Mouse (Mus musculus) intestine, postnatal 0 days (tissue): ENCODE results near the gene Sacm1l. TPM values are rescaled to one million over a fixed set of nuclear protein-coding genes. Genes with fewer than 3 reads are reported as not detected.
A peak's percentile ranks its signal among the peaks of the same experiment; 100 is the strongest.

Source experiments
- ATAC-seq: fragments of 200-750 bp; cut with Nextera tagmentation; 2 replicates; pipeline ENCODE4 v1.8.0; 2017; ENCODE audit warnings: mild to moderate bottlenecking, moderate TSS enrichment, moderate library complexity
- H3K27ac ChIP-seq: fragments of 300-500 bp; sonication (generic); 2 replicates; pipeline ENCODE4 v1.5.1; 2014; ENCODE audit warnings: mild to moderate bottlenecking, low read depth, low read length, moderate library complexity
- H3K27me3 ChIP-seq: fragments of 300-500 bp; sonication (generic); replicated peaks from 2 replicates; pipeline ENCODE4 v1.6.1; 2014; ENCODE audit warnings: low read length, mixed read lengths; ENCODE audit not compliant: control insufficient read depth, insufficient read depth
- H3K36me3 ChIP-seq: fragments of 300-500 bp; sonication (generic); 2 replicates; pipeline ENCODE4 v1.6.1; 2014; ENCODE audit warnings: mild to moderate bottlenecking, moderate library complexity; ENCODE audit not compliant: control insufficient read depth, insufficient read depth
- H3K4me1 ChIP-seq: fragments of 300-500 bp; sonication (generic); replicated peaks from 2 replicates; pipeline ENCODE4 v1.6.1; 2014; ENCODE audit warnings: antibody characterized with exemption, low read length, mixed read lengths; ENCODE audit not compliant: control insufficient read depth, insufficient read depth
- H3K4me2 ChIP-seq: fragments of 300-500 bp; sonication (generic); replicated peaks from 2 replicates; pipeline ENCODE4 v1.6.1; 2014; ENCODE audit warnings: low read depth, mild to moderate bottlenecking, moderate library complexity
- H3K4me3 ChIP-seq: fragments of 300-500 bp; sonication (generic); 2 replicates; pipeline ENCODE4 v1.5.1; 2014; ENCODE audit warnings: low read depth, low read length
- H3K9ac ChIP-seq: fragments of 300-500 bp; sonication (generic); 2 replicates; pipeline ENCODE4 v1.6.1; 2014; ENCODE audit warnings: mild to moderate bottlenecking, low read depth, low read length
- H3K9me3 ChIP-seq: fragments of 300-500 bp; sonication (generic); 2 replicates; pipeline ENCODE4 v1.6.1; 2016; ENCODE audit warnings: mixed run types; ENCODE audit not compliant: control insufficient read depth
- CTCF ChIP-seq: sonication (generic); IDR thresholded peaks from 2 replicates; pipeline ENCODE4 v1.5.1; 2016; ENCODE audit warnings: low read depth, mild to moderate bottlenecking, control low read depth, antibody characterized with exemption, moderate library complexity
- WGBS: fragments of 180-500 bp; shearing (Covaris S2); extraction: QIAGEN DNeasy Blood & Tissue Kit; methylation state at CpG from one replicate; pipeline ENCODE4 v1.1.7; 2014; 5-methylcytosine and 5-hydroxymethylcytosine counted together
- polyA plus RNA-seq: library from polyadenylated mRNA; unstranded; fragments of >200 nt; fragmentation: Nextera tagmentation; extraction: Ambion mirVana; gene quantifications from 2 replicates; pipeline ENCODE4 v1.2.1, GENCODE M21; 2015

Gene Sacm1l
- polyA plus RNA-seq, 1 experiment from 2014 or later, result 37.3 TPM

DNA sequence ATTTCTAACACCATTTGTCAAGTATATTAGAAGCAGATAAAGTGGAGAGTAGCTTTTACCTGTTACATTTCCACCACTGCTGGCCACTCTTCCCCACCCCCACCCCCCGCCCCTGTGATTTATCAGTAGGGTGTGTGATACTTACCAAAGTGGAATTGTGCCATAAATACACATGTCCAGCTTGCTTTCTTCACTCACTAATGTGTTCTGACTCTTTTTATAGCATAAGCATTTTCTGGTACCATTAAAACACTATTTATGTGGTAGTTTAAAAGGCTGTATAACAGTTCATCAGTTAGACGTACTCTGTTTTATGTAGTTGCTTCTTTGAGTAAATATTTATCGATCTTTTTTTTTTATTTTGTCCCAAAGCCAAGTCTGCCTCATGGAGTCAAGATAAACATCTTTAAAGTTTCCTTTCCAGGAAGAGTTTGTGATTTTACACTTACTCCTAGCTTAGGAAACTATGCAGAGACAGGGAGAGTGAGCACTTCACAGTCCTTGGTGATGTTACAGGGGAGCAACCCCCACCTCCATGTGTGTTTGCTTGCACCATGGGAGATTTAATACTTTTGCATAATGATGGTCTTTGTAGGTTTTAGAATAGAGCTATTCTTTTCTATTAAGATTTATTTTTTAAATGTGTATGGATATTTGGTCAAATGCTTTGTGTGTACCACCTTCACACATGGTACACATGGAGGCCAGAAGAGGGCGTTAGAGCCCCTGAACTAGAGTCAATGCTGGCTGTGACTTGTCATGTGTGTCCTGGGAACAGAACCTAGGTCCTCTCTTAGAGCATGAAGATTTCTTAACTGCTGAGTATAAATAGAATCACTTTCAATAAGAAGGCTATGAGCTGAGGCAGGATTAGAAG lies 23.1 kb upstream of the Sacm1l start:
- Histone ChIP-seq H3K4me2 (no peak overlapping the region), H3K9ac (no peak overlapping the region), H3K9me3 (no peaks in the 10 kb centered on the region), H3K27ac (no peak overlapping the region), H3K27me3 (no peaks in the 10 kb centered on the region), H3K36me3 (peaks cover 25% of the 10 kb centered on the region), H3K4me3 (no peak overlapping the region), H3K4me1 (0 out of 2 replicates have a peak, but pooled peaks cover 5% of the 10 kb centered on the region)
- TF ChIP-seq CTCF, result peak; percentile 49; the same call in 1 of the 2 replicates
- WGBS, result 36% methylated on average over 4 of the region's 4 CpGs
- no peak for ATAC-seq

GRCm38 (mm10) chr9:123507380-123507779 lies 22.2 kb upstream of the Sacm1l start:
- 89% methylated on average over 2 of the region's 2 CpGs for WGBS
- ATAC-seq, result no peak
- Histone ChIP-seq H3K4me3 (no peak overlapping the region), H3K9ac (no peak overlapping the region), H3K4me1 (0 out of 2 replicates have a peak, but pooled peaks cover 5% of the 10 kb centered on the region), H3K27me3 (no peaks in the 10 kb centered on the region), H3K36me3 (peaks cover 25% of the 10 kb centered on the region), H3K4me2 (no peak overlapping the region), H3K9me3 (no peaks in the 10 kb centered on the region), H3K27ac (no peak overlapping the region)
- peak; percentile 70 for TF ChIP-seq CTCF

DNA sequence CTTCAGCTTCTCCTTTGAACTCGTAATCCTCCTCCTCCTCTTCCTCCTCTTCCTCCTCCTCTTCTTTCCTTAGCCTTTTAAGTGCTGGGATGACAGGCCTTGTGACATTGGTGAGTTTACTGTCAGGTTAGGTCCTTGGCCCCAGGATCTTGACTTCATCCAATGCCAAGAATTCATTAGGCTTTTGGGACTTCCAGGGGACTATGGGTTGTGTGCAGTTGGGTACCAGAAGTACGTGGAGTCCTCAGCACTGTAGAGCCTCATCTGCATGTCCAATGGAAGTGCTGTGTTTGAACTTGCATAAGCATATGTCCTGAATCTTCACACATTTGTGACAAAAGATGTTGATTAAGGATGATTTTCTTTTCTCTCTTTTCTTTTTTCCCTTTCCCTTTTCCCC lies 20.6 kb upstream of the Sacm1l start:
- Histone ChIP-seq H3K9me3 (no peaks in the 10 kb centered on the region), H3K36me3 (peaks cover 29% of the 10 kb centered on the region; the same call in 1 of the 2 replicates), H3K4me3 (no peak overlapping the region), H3K4me1 (0 out of 2 replicates have a peak, but pooled peaks cover 5% of the 10 kb centered on the region), H3K9ac (no peak overlapping the region), H3K27ac (no peak overlapping the region), H3K4me2 (no peak overlapping the region), H3K27me3 (no peaks in the 10 kb centered on the region)
- TF ChIP-seq CTCF, result no peak
- ATAC-seq, result no peak
- 70% methylated on average over 2 of the region's 2 CpGs for WGBS

DNA sequence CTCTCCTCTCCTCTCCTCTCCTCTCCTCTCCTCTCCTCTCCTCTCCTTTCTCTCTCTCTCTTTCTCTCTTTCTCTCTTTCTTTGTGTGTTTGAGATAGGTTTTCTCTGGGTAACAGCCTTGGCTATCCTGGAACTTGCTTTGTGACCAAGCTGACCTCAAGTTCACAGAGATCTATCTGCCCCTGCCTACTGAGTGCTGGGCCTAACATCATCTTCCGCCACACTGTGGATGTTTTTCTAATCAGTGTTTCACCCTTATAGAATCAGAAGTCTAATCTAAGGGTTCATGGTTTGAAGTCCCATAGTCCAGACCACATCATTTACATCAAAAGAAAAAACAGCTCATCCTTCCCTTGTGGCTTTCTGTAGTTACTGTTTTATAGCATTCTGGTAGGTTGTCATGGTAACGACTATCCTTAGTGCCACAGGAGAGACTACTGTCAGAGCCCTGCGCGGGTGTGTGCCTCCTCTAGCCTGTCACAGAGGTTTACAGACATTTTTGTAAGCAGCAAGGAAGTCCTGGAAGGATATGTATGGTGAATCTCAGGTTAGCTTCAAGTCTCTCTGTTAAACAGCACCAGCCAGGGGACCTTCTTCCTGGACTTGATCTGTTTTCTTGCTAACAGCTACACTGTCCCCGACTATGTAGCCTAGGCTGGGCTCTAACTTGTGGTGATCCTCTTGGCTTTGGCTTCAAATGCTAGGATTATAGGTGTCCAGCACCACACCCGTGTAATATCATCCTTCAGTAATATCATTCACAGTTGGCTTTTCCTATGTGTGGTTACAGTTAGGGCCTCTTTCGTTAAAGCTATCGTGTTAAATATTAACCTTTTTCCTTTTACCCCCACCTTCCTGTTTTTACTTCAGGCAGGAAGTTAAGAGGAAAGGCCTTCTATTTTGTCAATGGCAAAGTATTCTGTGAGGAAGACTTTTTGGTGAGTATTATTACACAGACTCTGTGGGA lies 19.6 kb upstream of the Sacm1l start:
- Histone ChIP-seq H3K4me1 (0 out of 2 replicates have a peak, but pooled peaks cover 5% of the 10 kb centered on the region), H3K36me3 (peaks cover 29% of the 10 kb centered on the region; the same call in 1 of the 2 replicates), H3K9ac (no peak overlapping the region), H3K4me2 (peak overlapping the region; percentile 40; the same call in 1 of the 2 replicates), H3K27me3 (no peaks in the 10 kb centered on the region), H3K9me3 (no peaks in the 10 kb centered on the region), H3K4me3 (no peak overlapping the region), H3K27ac (peak overlapping the region; percentile 73)
- no peak for TF ChIP-seq CTCF
- peak; percentile 81 for ATAC-seq
- 32% methylated on average over 8 of the region's 8 CpGs for WGBS

DNA sequence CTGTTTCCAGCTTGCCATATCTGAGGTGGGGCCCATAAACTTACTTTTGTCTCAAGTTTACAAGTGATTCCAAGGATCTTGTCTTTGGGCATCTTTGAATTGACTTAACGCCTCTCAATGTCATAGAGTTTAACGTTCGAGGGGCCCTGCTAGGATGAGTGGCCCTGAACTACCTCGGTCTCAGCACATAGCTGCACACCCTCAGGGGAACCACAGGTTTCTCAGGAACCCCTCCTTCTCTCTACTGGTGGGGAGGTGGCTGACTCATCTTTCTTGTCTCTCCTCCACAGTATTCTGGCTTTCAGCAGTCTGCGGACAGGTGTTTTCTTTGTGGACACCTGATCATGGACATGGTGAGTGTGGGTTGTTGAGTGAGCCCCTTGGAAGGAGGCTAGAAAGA lies 18.6 kb upstream of the Sacm1l start:
- Histone ChIP-seq H3K4me2 (peak overlapping the region; percentile 40; the same call in 1 of the 2 replicates), H3K4me3 (no peak overlapping the region), H3K27me3 (no peaks in the 10 kb centered on the region), H3K27ac (0 out of 2 replicates have a peak overlapping the region, but pooled peaks have one; percentile 73), H3K9ac (no peak overlapping the region), H3K36me3 (peaks cover 25% of the 10 kb centered on the region; the same call in 1 of the 2 replicates), H3K4me1 (0 out of 2 replicates have a peak, but pooled peaks cover 5% of the 10 kb centered on the region), H3K9me3 (no peaks in the 10 kb centered on the region)
- no peak for ATAC-seq
- TF ChIP-seq CTCF, result no peak
- 64% methylated on average over 5 of the region's 5 CpGs for WGBS

DNA sequence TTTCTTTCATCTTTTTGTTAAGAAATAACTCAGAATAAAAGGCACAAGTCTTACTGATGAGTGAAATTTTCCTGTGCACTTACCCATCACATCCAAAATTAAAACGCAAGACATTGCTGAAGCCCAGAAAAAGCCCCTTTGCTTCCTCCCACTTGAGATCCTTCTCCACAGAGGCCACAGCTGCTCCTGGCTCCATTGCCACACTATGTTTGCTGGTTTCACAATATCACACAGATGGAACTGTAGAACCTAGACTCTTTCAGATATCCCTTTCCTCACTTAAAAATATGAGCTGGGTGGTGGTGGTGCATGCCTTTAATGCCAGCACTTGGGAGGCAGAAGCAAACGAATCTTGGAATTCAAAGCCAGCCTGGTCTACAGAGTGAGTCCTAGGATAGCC lies 17.1 kb upstream of the Sacm1l start:
- Histone ChIP-seq H3K9ac (no peak overlapping the region), H3K36me3 (peaks cover 40% of the 10 kb centered on the region), H3K4me3 (no peak overlapping the region), H3K4me1 (0 out of 2 replicates have a peak, but pooled peaks cover 5% of the 10 kb centered on the region), H3K9me3 (no peaks in the 10 kb centered on the region), H3K27ac (no peak overlapping the region; the same call in 1 of the 2 replicates), H3K4me2 (no peak overlapping the region), H3K27me3 (no peaks in the 10 kb centered on the region)
- whole genome bisulfite sequencing, result 82% methylated on average over 2 of the region's 2 CpGs
- TF ChIP-seq CTCF, result no peak
- no peak for ATAC-seq
